Mouse (Mus musculus) urinary bladder, postnatal 4 days (tissue): ENCODE measurements around the gene Acss2.
"Not testable (repeated sequence)": the region's sequence is repeated elsewhere in the genome, so short reads cannot be mapped to it uniquely, and the experiment has no call there.

Experiments used
- DNase-seq, 2 experiments: peaks; one replicate each; pipeline ENCODE4 v3.0.0; 2021 to 2022; ENCODE audit warnings: low spot score in 2 of 2

The Acss2 gene

GRCm38 (mm10) chr2:155590876-155591275 is 73.1 kb downstream of the Acss2 start:
- DNase-seq: no peak

- no peak for DNase-seq
These were observed 73.9 kb downstream of the Acss2 start for GRCm38 (mm10) chr2:155591676-155592075.

GRCm38 (mm10) chr2:155592137-155592853 is 74.5 kb downstream of the Acss2 start, which contains the start of gene Gss:
Gene Gss, minus strand, starts transcription at chr2:155592810.
- DNase-seq: peak; percentile 100

- no peak for DNase-seq
These were observed 75.1 kb downstream of the Acss2 start for GRCm38 (mm10) chr2:155592854-155593283.

- no peak for DNase-seq
These were observed 77.8 kb downstream of the Acss2 start for GRCm38 (mm10) chr2:155595516-155595915.

GRCm38 (mm10) chr2:155603707-155604106 is 86.0 kb downstream of the Acss2 start:
- no peak for DNase-seq

- no peak for DNase-seq
These were observed 87.0 kb downstream of the Acss2 start for GRCm38 (mm10) chr2:155604560-155605235.

- not testable (repeated sequence) for DNase-seq
These were observed 87.5 kb downstream of the Acss2 start for GRCm38 (mm10) chr2:155605236-155605589.

GRCm38 (mm10) chr2:155606360-155606759 is 88.6 kb downstream of the Acss2 start:
- no peak for DNase-seq

GRCm38 (mm10) chr2:155610978-155611377 is 93.2 kb downstream of the Acss2 start, which contains the start of gene Myh7b:
Gene Myh7b, plus strand, starts transcription at chr2:155611212.
- DNase-seq: no peak

GRCm38 (mm10) chr2:155611834-155612550 is 94.2 kb downstream of the Acss2 start:
- no peak for DNase-seq

- DNase-seq: no peak
These were observed 95.6 kb downstream of the Acss2 start for GRCm38 (mm10) chr2:155613326-155613755.

- DNase-seq: no peak
These were observed 96.2 kb downstream of the Acss2 start for GRCm38 (mm10) chr2:155613953-155614352.

GRCm38 (mm10) chr2:155616971-155617370 is 99.2 kb downstream of the Acss2 start:
- DNase-seq: no peak

- peak; percentile 79 to 93 for DNase-seq
These were observed 102.1 kb downstream of the Acss2 start for GRCm38 (mm10) chr2:155619817-155620216.

- no peak for DNase-seq
These were observed 104.9 kb downstream of the Acss2 start for GRCm38 (mm10) chr2:155622606-155623005.

GRCm38 (mm10) chr2:155623996-155624395 is 106.2 kb downstream of the Acss2 start:
- DNase-seq: no peak

GRCm38 (mm10) chr2:155624730-155625129 is 107.0 kb downstream of the Acss2 start:
- no peak for DNase-seq

- DNase-seq: peak in 1 of 2 experiments; percentile 56
These were observed 108.5 kb downstream of the Acss2 start for GRCm38 (mm10) chr2:155626277-155626676.

GRCm38 (mm10) chr2:155627030-155627738 is 109.4 kb downstream of the Acss2 start:
- peak in 1 of 2 experiments; percentile 82 for DNase-seq

GRCm38 (mm10) chr2:155628112-155628511 is 110.4 kb downstream of the Acss2 start:
- DNase-seq: no peak

GRCm38 (mm10) chr2:155628519-155628918 is 110.8 kb downstream of the Acss2 start:
- DNase-seq: no peak
